Mouse (Mus musculus) heart, postnatal 14 days (tissue): ENCODE results near the gene Calm3. TPM values are rescaled to one million over a fixed set of nuclear protein-coding genes. Genes with fewer than 3 reads are reported as not detected.

Experiments
- DNase-seq, 2 experiments: peaks; one replicate each; pipeline ENCODE4 v3.0.0; 2021 to 2022
- intact Hi-C: fragments of 180-260 bp; cut with DNase I; formaldehyde crosslinking; loops from one replicate; pipeline ENCODE4 v1.15.1; 2025
- total RNA-seq, 2 experiments: library from RNA; stranded (reverse); gene quantifications; 2 replicates each; pipeline ENCODE4 v1.2.3; 2021

Calm3 gene
- total RNA-seq, 2 experiments from 2014 or later: 228 to 250 TPM

- intact Hi-C loops: no loop called here
- DNase-seq: no peak
These were observed 23.4 kb downstream of the Calm3 start for GRCm38 (mm10) chr7:16900526-16900925.

GRCm38 (mm10) chr7:16895511-16895910 lies 28.4 kb downstream of the Calm3 start:
- intact Hi-C loops: loop anchor here (1.0 kb wide), 1 partner anchor 18 kb away; no protein-coding TSS in a partner anchor
- DNase-seq: no peak

GRCm38 (mm10) chr7:16895000-16895399 lies 28.9 kb downstream of the Calm3 start:
- intact Hi-C loops: loop anchor here (1.0 kb wide), 1 partner anchor 18 kb away; no protein-coding TSS in a partner anchor
- peak; percentile 81 to 87 for DNase-seq

GRCm38 (mm10) chr7:16894279-16894678 lies 29.6 kb downstream of the Calm3 start:
- DNase-seq: no peak
- intact Hi-C loops: no loop called here

GRCm38 (mm10) chr7:16893612-16894011 lies 30.3 kb downstream of the Calm3 start:
- intact Hi-C loops: loop anchor here (2.0 kb wide), 1 partner anchor 81 kb away; no protein-coding TSS in a partner anchor
- no peak for DNase-seq

- intact Hi-C loops: loop anchor here (2.0 kb wide), 1 partner anchor 80 kb away; no protein-coding TSS in a partner anchor
- DNase-seq: no peak
These were observed 31.6 kb downstream of the Calm3 start for GRCm38 (mm10) chr7:16892352-16892730.

GRCm38 (mm10) chr7:16891641-16892351 lies 32.1 kb downstream of the Calm3 start, which contains the start of gene Gng8:
TSS of gene Gng8 (plus strand) at chr7:16891786.
- DNase-seq: peak; percentile 89 to 92

GRCm38 (mm10) chr7:16890944-16891343 lies 33.0 kb downstream of the Calm3 start:
- intact Hi-C loops: loop anchor here (1.0 to 2.0 kb wide), 2 partner anchors 14 to 31 kb away; no protein-coding TSS in a partner anchor

More at GRCm38 (mm10) chr7:16891641-16892351, 32.1 kb downstream of the Calm3 start, which contains the start of gene Gng8:
- intact Hi-C loops: loop anchor here (1.0 to 2.0 kb wide), 3 partner anchors 15 to 79 kb away; no protein-coding TSS in a partner anchor

GRCm38 (mm10) chr7:16890536-16890935 lies 33.4 kb downstream of the Calm3 start:
- intact Hi-C loops: loop anchor here (2.0 kb wide), 1 partner anchor 14 kb away; no protein-coding TSS in a partner anchor
- DNase-seq: peak; percentile 53 to 59

More at GRCm38 (mm10) chr7:16890944-16891343, 33.0 kb downstream of the Calm3 start:
- DNase-seq: peak; percentile 86 to 88

- intact Hi-C loops: no loop called here
- no peak for DNase-seq
These were observed 38.0 kb downstream of the Calm3 start for GRCm38 (mm10) chr7:16885905-16886304.

GRCm38 (mm10) chr7:16885271-16885776 lies 38.6 kb downstream of the Calm3 start:
- intact Hi-C loops: no loop called here
- DNase-seq: no peak

- no peak for DNase-seq
- intact Hi-C loops: no loop called here
These were observed 39.6 kb downstream of the Calm3 start for GRCm38 (mm10) chr7:16884334-16884733.

- intact Hi-C loops: no loop called here
- DNase-seq: no peak
These were observed 40.8 kb downstream of the Calm3 start for GRCm38 (mm10) chr7:16883162-16883561.

GRCm38 (mm10) chr7:16880615-16881014 lies 43.3 kb downstream of the Calm3 start:
- intact Hi-C loops: no loop called here
- DNase-seq: no peak

- DNase-seq: peak; percentile 64 to 75
- intact Hi-C loops: loop anchor here (5.0 kb wide), 1 partner anchor 32 kb away; no protein-coding TSS in a partner anchor
These were observed 43.9 kb downstream of the Calm3 start for GRCm38 (mm10) chr7:16879796-16880547.

GRCm38 (mm10) chr7:16877717-16878116 lies 46.2 kb downstream of the Calm3 start:
- intact Hi-C loops: loop anchor here (2.0 to 5.0 kb wide), 2 partner anchors 13 to 35 kb away; partner anchors contain the start of gene Gng8
- DNase-seq: no peak

GRCm38 (mm10) chr7:16876608-16877007 lies 47.3 kb downstream of the Calm3 start:
- peak in 1 of 2 experiments; percentile 49 for DNase-seq

GRCm38 (mm10) chr7:16876006-16876405 lies 47.9 kb downstream of the Calm3 start:
- DNase-seq: no peak
- intact Hi-C loops: loop anchor here (2.0 to 5.0 kb wide), 2 partner anchors 15 to 36 kb away; partner anchors contain the start of gene Gng8

More at GRCm38 (mm10) chr7:16876608-16877007, 47.3 kb downstream of the Calm3 start:
- intact Hi-C loops: loop anchor here (2.0 to 5.0 kb wide), 2 partner anchors 14 to 36 kb away; partner anchors contain the start of gene Gng8

GRCm38 (mm10) chr7:16875326-16875725 lies 48.6 kb downstream of the Calm3 start:
- no peak for DNase-seq
- intact Hi-C loops: loop anchor here (5.0 kb wide), 1 partner anchor 37 kb away; no protein-coding TSS in a partner anchor

GRCm38 (mm10) chr7:16875310-16875325 lies 48.8 kb downstream of the Calm3 start, which contains the start of gene Dact3:
TSS of gene Dact3 (plus strand) at chr7:16875317.
- no peak for DNase-seq
- intact Hi-C loops: loop anchor here (5.0 kb wide), 1 partner anchor 37 kb away; no protein-coding TSS in a partner anchor
